Mouse (Mus musculus): ENCODE data around the gene Snx17. TPM values are rescaled to one million over a fixed set of nuclear protein-coding genes. Genes with fewer than 3 reads are reported as not detected.

The Snx17 gene
- total RNA-seq, 2 experiments from 2014 or later: 31.5 to 52.1 TPM

GRCm38 (mm10) chr5:31221304-31221945 lies 28.4 kb downstream of the Snx17 start:
- peak; percentile 40 for ATAC-seq (replicated peaks; ENCODE audit: poor library complexity)

GRCm38 (mm10) chr5:31222696-31223095 lies 29.7 kb downstream of the Snx17 start:
- no peak for ATAC-seq (replicated peaks; ENCODE audit: poor library complexity)

GRCm38 (mm10) chr5:31226641-31227040 lies 33.6 kb downstream of the Snx17 start:
- ATAC-seq (replicated peaks; ENCODE audit: poor library complexity): no peak

- peak; percentile 98 for ATAC-seq (replicated peaks; ENCODE audit: poor library complexity)
Measured at GRCm38 (mm10) chr5:31240637-31241521, 47.9 kb downstream of the Snx17 start, which contains the start of the genes Nrbp1 and Gm9970. TSS of gene Nrbp1 (plus strand) at chr5:31240864. TSS of gene Gm9970 (minus strand) at chr5:31241232.

- peak; percentile 10; the same call in 1 of the 2 replicates for ATAC-seq (replicated peaks; ENCODE audit: poor library complexity)
Measured at GRCm38 (mm10) chr5:31241522-31242034, 48.6 kb downstream of the Snx17 start.

GRCm38 (mm10) chr5:31242191-31242590 lies 49.2 kb downstream of the Snx17 start:
- ATAC-seq (replicated peaks; ENCODE audit: poor library complexity): no peak

Other genes with a start within 250 kb of the Snx17 start
- gene Cgref1, start 247.6 kb upstream of the Snx17 start, total RNA-seq (2015): not detected in 2 replicates
- gene Cgref1, start 247.6 kb upstream of the Snx17 start, total RNA-seq (2017): 1.7 TPM in 1 of 2 replicates, not detected in the other
- 53.5 and 54.6 TPM in 2 replicates for gene Preb, start 232.9 kb upstream of the Snx17 start, total RNA-seq (2015)
- gene Preb, start 232.9 kb upstream of the Snx17 start, total RNA-seq (2017): 45.2 and 62.3 TPM in 2 replicates
- gene Tcf23, start 224.6 kb upstream of the Snx17 start, total RNA-seq (2015): 0.02 TPM in 1 of 2 replicates, not detected in the other
- gene Tcf23, start 224.6 kb upstream of the Snx17 start, total RNA-seq (2017): not detected in 2 replicates
- gene Atraid, start 144.9 kb upstream of the Snx17 start, total RNA-seq (2015): 81.4 and 113 TPM in 2 replicates
- gene Atraid, start 144.9 kb upstream of the Snx17 start, total RNA-seq (2017): 64.1 and 66.4 TPM in 2 replicates
- gene Slc5a6, start 144.3 kb upstream of the Snx17 start, total RNA-seq (2015): 3.5 and 4.8 TPM in 2 replicates
- gene Slc5a6, start 144.3 kb upstream of the Snx17 start, total RNA-seq (2017): 7.5 and 8.9 TPM in 2 replicates
- gene Cad, start 138.4 kb upstream of the Snx17 start, total RNA-seq (2015): 43.4 and 51.2 TPM in 2 replicates
- gene Cad, start 138.4 kb upstream of the Snx17 start, total RNA-seq (2017): 28.6 and 28.9 TPM in 2 replicates
- gene Dnajc5g, start 86.9 kb upstream of the Snx17 start, total RNA-seq (2015): not detected in 2 replicates
- gene Dnajc5g, start 86.9 kb upstream of the Snx17 start, total RNA-seq (2017): not detected in 2 replicates
- gene Slc30a3, start 85.0 kb upstream of the Snx17 start, total RNA-seq (2015): not detected in 2 replicates
- gene Slc30a3, start 85.0 kb upstream of the Snx17 start, total RNA-seq (2017): not detected in 2 replicates
- not detected in 2 replicates for gene Trim54, start 76.5 kb upstream of the Snx17 start, total RNA-seq (2015)
- not detected in 2 replicates for gene Trim54, start 76.5 kb upstream of the Snx17 start, total RNA-seq (2017)
- not detected in 2 replicates for gene Ucn, start 54.4 kb upstream of the Snx17 start, total RNA-seq (2015)
- not detected in 2 replicates for gene Ucn, start 54.4 kb upstream of the Snx17 start, total RNA-seq (2017)
- 27.1 and 35.3 TPM in 2 replicates for gene Mpv17, start 39.0 kb upstream of the Snx17 start, total RNA-seq (2015)
- 18.0 and 32.8 TPM in 2 replicates for gene Mpv17, start 39.0 kb upstream of the Snx17 start, total RNA-seq (2017)
- gene Gm29609, start 13.3 kb upstream of the Snx17 start, total RNA-seq (2015): 0.35 and 0.59 TPM in 2 replicates
- 0.10 TPM in 1 of 2 replicates, not detected in the other for gene Gm29609, start 13.3 kb upstream of the Snx17 start, total RNA-seq (2017)
- 72.1 and 83.7 TPM in 2 replicates for gene Gtf3c2, start 13.1 kb upstream of the Snx17 start, total RNA-seq (2015)
- 46.9 and 63.5 TPM in 2 replicates for gene Gtf3c2, start 13.1 kb upstream of the Snx17 start, total RNA-seq (2017)
- gene Eif2b4, start 203 bp downstream of the Snx17 start, total RNA-seq (2015): 27.8 and 33.1 TPM in 2 replicates
- 36.7 and 41.9 TPM in 2 replicates for gene Eif2b4, start 203 bp downstream of the Snx17 start, total RNA-seq (2017)
- gene Zfp513, start 9.1 kb downstream of the Snx17 start, total RNA-seq (2015): 7.1 and 7.3 TPM in 2 replicates
- gene Zfp513, start 9.1 kb downstream of the Snx17 start, total RNA-seq (2017): 4.3 and 4.5 TPM in 2 replicates
- gene Ppm1g, start 27.5 kb downstream of the Snx17 start, total RNA-seq (2015): 109 and 131 TPM in 2 replicates
- 168 and 213 TPM in 2 replicates for gene Ppm1g, start 27.5 kb downstream of the Snx17 start, total RNA-seq (2017)
- 39.2 and 39.4 TPM in 2 replicates for gene Nrbp1, start 47.6 kb downstream of the Snx17 start, total RNA-seq (2015)
- gene Nrbp1, start 47.6 kb downstream of the Snx17 start, total RNA-seq (2017): 77.5 and 98.0 TPM in 2 replicates
- not detected in 2 replicates for gene Gm9970, start 48.0 kb downstream of the Snx17 start, total RNA-seq (2015)
- 0.25 TPM in 1 of 2 replicates, not detected in the other for gene Gm9970, start 48.0 kb downstream of the Snx17 start, total RNA-seq (2017)
- 1.3 and 2.1 TPM in 2 replicates for gene Krtcap3, start 58.5 kb downstream of the Snx17 start, total RNA-seq (2015)
- gene Krtcap3, start 58.5 kb downstream of the Snx17 start, total RNA-seq (2017): 3.4 and 4.1 TPM in 2 replicates
- gene Ift172, start 97.9 kb downstream of the Snx17 start, total RNA-seq (2015): 7.3 and 11.1 TPM in 2 replicates
- 20.8 and 33.0 TPM in 2 replicates for gene Ift172, start 97.9 kb downstream of the Snx17 start, total RNA-seq (2017)
- gene Fndc4, start 102.9 kb downstream of the Snx17 start, total RNA-seq (2015): not detected in 2 replicates
- gene Fndc4, start 102.9 kb downstream of the Snx17 start, total RNA-seq (2017): not detected in 2 replicates
- gene Gckr, start 104.2 kb downstream of the Snx17 start, total RNA-seq (2015): not detected in 2 replicates
- gene Gckr, start 104.2 kb downstream of the Snx17 start, total RNA-seq (2017): not detected in 2 replicates